8 mouse cellular contexts compared by ENCODE assay signal in genomic region chr17:27056170-27056569, GRCm38 (mm10). TPM values are rescaled to one million over a fixed set of nuclear protein-coding genes. Genes with fewer than 3 reads are reported as not detected.
A peak's percentile ranks its signal among the peaks of the same experiment; 100 is the strongest.
DNase-seq lines count a peak whose midpoint lies in the region; ATAC-seq and TF ChIP-seq lines count a peak whose summit lies in the region.

No protein-coding gene starts in this region.

- ATAC-seq in G1E (ENCODE audit: extremely low read depth, insufficient number of reproducible peaks, low FRiP score, poor library complexity, severe bottlenecking), result peak; percentile 76
- ATAC-seq in intestine, embryonic 15.5 days, result peak; percentile 67
- ATAC-seq in neural tube, embryonic 15.5 days (ENCODE audit: low FRiP score), result no peak

- peak overlapping the region; percentile 64 for H3K27ac ChIP-seq in bone marrow macrophage, adult 2 months (ENCODE audit: insufficient read depth, low read depth, low read length)
- H3K27ac ChIP-seq in intestine, embryonic 15.5 days, result peak overlapping the region; percentile 94
- H3K27ac ChIP-seq in neural tube, embryonic 15.5 days (replicated peaks), result peak overlapping the region; percentile 66

- DNase-seq in G1E (ENCODE audit: low spot score), result peak; percentile 86
- DNase-seq in gastrocnemius, postnatal 36 days, result peak; percentile 25 to 45
- peak; percentile 89 for DNase-seq in lung, adult 18-20 months
- no peak for DNase-seq in frontal cortex, postnatal 10 days (ENCODE audit: low spot score in 2 of 2)
- no peak for DNase-seq in layer of hippocampus, adult 18-20 months (ENCODE audit: low spot score in 2 of 2)

- H3K4me3 ChIP-seq in G1E (ENCODE audit: low read depth, low read length), result peak overlapping the region; percentile 76; the same call in 1 of the 2 replicates
- H3K4me3 ChIP-seq in bone marrow macrophage, adult 2 months (ENCODE audit: insufficient read depth, low read length), result peak overlapping the region; percentile 75
- peak overlapping the region; percentile 70 for H3K4me3 ChIP-seq in intestine, embryonic 15.5 days (replicated peaks)
- peak overlapping the region; percentile 49 for H3K4me3 ChIP-seq in neural tube, embryonic 15.5 days (replicated peaks)

- peaks cover 23% of the 10 kb centered on the region; the same call in 1 of the 2 replicates for H3K27me3 ChIP-seq in G1E (ENCODE audit: insufficient read depth, low read length)
- H3K27me3 ChIP-seq in intestine, embryonic 15.5 days (replicated peaks), result no peaks in the 10 kb centered on the region
- peaks cover 66% of the 10 kb centered on the region for H3K27me3 ChIP-seq in neural tube, embryonic 15.5 days (replicated peaks)

- TF ChIP-seq CTCF in G1E (IDR thresholded peaks at IDR 0.05; ENCODE audit: low read depth, low read length), result no peak
- no peak for TF ChIP-seq CTCF in bone marrow macrophage, adult 2 months (IDR thresholded peaks at IDR 0.05; ENCODE audit: low read depth, low read length)

- intact Hi-C loops in gastrocnemius, postnatal 36 days (cut with DNase I), result no loop called here

- no peak for TF ChIP-seq POLR2A in bone marrow macrophage, adult 2 months (IDR thresholded peaks at IDR 0.05; ENCODE audit: borderline replicate concordance, low read depth, low read length)

- H3K4me1 ChIP-seq in G1E (ENCODE audit: insufficient read depth, low read depth, low read length), result peaks cover 39% of the 10 kb centered on the region
- H3K4me1 ChIP-seq in bone marrow macrophage, adult 2 months (ENCODE audit: control insufficient read depth, insufficient read depth, low read length), result peaks cover 28% of the 10 kb centered on the region
- peaks cover 44% of the 10 kb centered on the region for H3K4me1 ChIP-seq in intestine, embryonic 15.5 days (replicated peaks)
- peaks cover 24% of the 10 kb centered on the region for H3K4me1 ChIP-seq in neural tube, embryonic 15.5 days

- H3K9me3 ChIP-seq in G1E (replicated peaks), result no peaks in the 10 kb centered on the region
- H3K9me3 ChIP-seq in intestine, embryonic 15.5 days, result no peaks in the 10 kb centered on the region
- no peaks in the 10 kb centered on the region for H3K9me3 ChIP-seq in neural tube, embryonic 15.5 days (replicated peaks)

- H3K36me3 ChIP-seq in G1E (replicated peaks), result peaks cover 9% of the 10 kb centered on the region
- no peaks in the 10 kb centered on the region for H3K36me3 ChIP-seq in intestine, embryonic 15.5 days
- H3K36me3 ChIP-seq in neural tube, embryonic 15.5 days, result no peaks in the 10 kb centered on the region

- under 1% methylated on average over 13 of the region's 13 CpGs for WGBS in intestine, embryonic 15.5 days
- 0% methylated on average over 13 of the region's 13 CpGs for WGBS in neural tube, embryonic 15.5 days

- peak overlapping the region; percentile 77 for H3K9ac ChIP-seq in intestine, embryonic 15.5 days
- H3K9ac ChIP-seq in neural tube, embryonic 15.5 days (replicated peaks), result no peak overlapping the region

- peak overlapping the region; percentile 97 for H3K4me2 ChIP-seq in intestine, embryonic 15.5 days (replicated peaks)
- peak overlapping the region; percentile 90 for H3K4me2 ChIP-seq in neural tube, embryonic 15.5 days

RNA-seq across cellular contexts. Expression of gene Itpr3, which starts 0.9 kb away (rescaled TPM):
- 2.7 and 3.2 TPM in 2 replicates for total RNA-seq in G1E (2014; fragmentation: Nextera tagmentation)
- total RNA-seq in G1E (2017), result 6.9 and 7.1 TPM in 2 replicates
- polyA plus RNA-seq in G1E (2012), result 4.7 and 4.9 TPM in 2 replicates
- 3.1 and 3.5 TPM in 2 replicates for polyA plus RNA-seq in bone marrow macrophage, adult 2 months (2012; ENCODE audit: insufficient read depth, insufficient read length, missing spikeins)
- 1 to 10 TPM; 1.8 to 2.2 TPM for total RNA-seq in gastrocnemius, postnatal 36 days (2021)
- polyA plus RNA-seq in intestine, embryonic 15.5 days (2015; fragmentation: Nextera tagmentation; extraction: Ambion mirVana), result 13.0 and 14.5 TPM in 2 replicates
- polyA plus RNA-seq in neural tube, embryonic 15.5 days (2015; fragmentation: Nextera tagmentation; extraction: Ambion mirVana), result 0.82 and 2.9 TPM in 2 replicates
- total RNA-seq in layer of hippocampus, adult 18-20 months (2021), result 1 to 10 TPM; 2.1 to 2.4 TPM

RNA-seq across cellular contexts. Expression of gene Bak1, which starts 27.4 kb away (rescaled TPM):
- total RNA-seq in G1E (2014; fragmentation: Nextera tagmentation) (231 and 242 TPM in 2 replicates), G1E (2017) (57.5 and 64.5 TPM in 2 replicates)
- 222 and 227 TPM in 2 replicates for polyA plus RNA-seq in G1E (2012)
- 60.8 and 83.0 TPM in 2 replicates for polyA plus RNA-seq in bone marrow macrophage, adult 2 months (2012; ENCODE audit: insufficient read depth, insufficient read length, missing spikeins)
- 10 to 100 TPM; 20.9 to 21.4 TPM for total RNA-seq in gastrocnemius, postnatal 36 days (2021)
- 7.3 and 8.1 TPM in 2 replicates for polyA plus RNA-seq in intestine, embryonic 15.5 days (2015; fragmentation: Nextera tagmentation; extraction: Ambion mirVana)
- polyA plus RNA-seq in neural tube, embryonic 15.5 days (2015; fragmentation: Nextera tagmentation; extraction: Ambion mirVana), result 4.5 TPM in 2 replicates
- 10 to 100 TPM; 12.1 to 12.9 TPM for total RNA-seq in layer of hippocampus, adult 18-20 months (2021)

Comparison
In these comparisons a context has a peak if more than half of its experiments do, and no peak if none do; other contexts are left out.
1. DNase-seq: peak in G1E (single experiment), gastrocnemius, postnatal 36 days (2 of 2) and lung, adult 18-20 months (2 of 2); none in frontal cortex, postnatal 10 days (0 of 2) and layer of hippocampus, adult 18-20 months (0 of 2).
2. Peak in every context shown above with its lines, with median percentiles within 50 percentile points of each other: H3K4me3 ChIP-seq and H3K27ac ChIP-seq.